Mouse (Mus musculus): ENCODE measurements at regions not wholly inside any gene's neighbourhood (a gene's known extent, or its start where the extent isn't known, plus 50 kb on each side); places are given as distances from the start of the nearest gene placed in this dataset.

GRCm38 (mm10) chr12:99118381-99119115, 198.2 kb downstream of the Ttc8 start:
- no peak for TF ChIP-seq ZC3H11A (IDR thresholded peaks at IDR 0.05; ENCODE audit: borderline replicate concordance, low read depth, low read length)
- no peak for TF ChIP-seq ZNF384 (IDR thresholded peaks at IDR 0.05; ENCODE audit: low read depth, low read length)
- TF ChIP-seq CHD2 (IDR thresholded peaks at IDR 0.05; ENCODE audit: low read depth, low read length), result no peak
- no peak for TF ChIP-seq MAFK (IDR thresholded peaks at IDR 0.05; ENCODE audit: insufficient read depth, low read depth, low read length)
- TF ChIP-seq HCFC1 (IDR thresholded peaks at IDR 0.05; ENCODE audit: borderline replicate concordance, insufficient read depth, low read length), result no peak

GRCm38 (mm10) chr12:99119966-99120365, 199.6 kb downstream of the Ttc8 start:
- no peak for DNase-seq (ENCODE audit: low read depth, low spot score)
- in situ Hi-C loops (cut with MboI; ENCODE audit: low sequenced_read_pairs in 2 of 2, unreplicated experiment in 2 of 2), result loop anchor here in 1 of 2 experiments (5.0 kb wide), 1 partner anchor 37 kb away; no protein-coding TSS in a partner anchor
- no peak overlapping the region for H3K4me3 ChIP-seq (ENCODE audit: insufficient read depth in 1 of 2, low read depth in 1 of 2, low read length in 2 of 2, poor library complexity in 1 of 2, severe bottlenecking in 1 of 2)
- no peak for TF ChIP-seq CHD2 (IDR thresholded peaks at IDR 0.05; ENCODE audit: low read depth, low read length)
- no peak for TF ChIP-seq HCFC1 (IDR thresholded peaks at IDR 0.05; ENCODE audit: borderline replicate concordance, insufficient read depth, low read length)
- TF ChIP-seq ZC3H11A (IDR thresholded peaks at IDR 0.05; ENCODE audit: borderline replicate concordance, low read depth, low read length), result no peak
- no peak for TF ChIP-seq ZNF384 (IDR thresholded peaks at IDR 0.05; ENCODE audit: low read depth, low read length)
- no peak for TF ChIP-seq MAFK (IDR thresholded peaks at IDR 0.05; ENCODE audit: insufficient read depth, low read depth, low read length)
- no peak overlapping the region for H3K9ac ChIP-seq (ENCODE audit: insufficient read depth, low read depth, low read length, poor library complexity, severe bottlenecking)
- no peaks in the 10 kb centered on the region for H3K9me3 ChIP-seq (ENCODE audit: control insufficient read depth, insufficient read depth, low read depth, low read length)
- H3K27ac ChIP-seq (ENCODE audit: insufficient read depth, low read depth, low read length, poor library complexity, severe bottlenecking), result no peak overlapping the region
- no peaks in the 10 kb centered on the region for H3K4me1 ChIP-seq (ENCODE audit: control insufficient read depth in 2 of 2, insufficient read depth in 2 of 2, low read length in 2 of 2, poor library complexity in 1 of 2)
- H3K36me3 ChIP-seq (ENCODE audit: control insufficient read depth, insufficient read depth, low read length, poor library complexity, severe bottlenecking), result no peaks in the 10 kb centered on the region

More at GRCm38 (mm10) chr12:99118381-99119115, 198.2 kb downstream of the Ttc8 start:
- H3K4me1 ChIP-seq (ENCODE audit: control insufficient read depth in 2 of 2, insufficient read depth in 2 of 2, low read length in 2 of 2, poor library complexity in 1 of 2), result no peaks in the 10 kb centered on the region
- H3K9ac ChIP-seq (ENCODE audit: insufficient read depth, low read depth, low read length, poor library complexity, severe bottlenecking), result no peak overlapping the region
- in situ Hi-C loops (cut with MboI; ENCODE audit: low sequenced_read_pairs in 2 of 2, unreplicated experiment in 2 of 2), result no loop called here
- no peaks in the 10 kb centered on the region for H3K9me3 ChIP-seq (ENCODE audit: control insufficient read depth, insufficient read depth, low read depth, low read length)
- no peak for DNase-seq (ENCODE audit: low read depth, low spot score)
- no peak overlapping the region for H3K4me3 ChIP-seq (ENCODE audit: insufficient read depth in 1 of 2, low read depth in 1 of 2, low read length in 2 of 2, poor library complexity in 1 of 2, severe bottlenecking in 1 of 2)
- H3K27ac ChIP-seq (ENCODE audit: insufficient read depth, low read depth, low read length, poor library complexity, severe bottlenecking), result no peak overlapping the region
- H3K36me3 ChIP-seq (ENCODE audit: control insufficient read depth, insufficient read depth, low read length, poor library complexity, severe bottlenecking), result no peaks in the 10 kb centered on the region

GRCm38 (mm10) chr12:99123611-99124495, 203.5 kb downstream of the Ttc8 start:
- no peak for TF ChIP-seq HCFC1 (IDR thresholded peaks at IDR 0.05; ENCODE audit: borderline replicate concordance, insufficient read depth, low read length)
- DNase-seq (ENCODE audit: low read depth, low spot score), result no peak
- Histone ChIP-seq H3K36me3 (ENCODE audit: control insufficient read depth, insufficient read depth, low read length, poor library complexity, severe bottlenecking) (no peaks in the 10 kb centered on the region), H3K27ac (ENCODE audit: insufficient read depth, low read depth, low read length, poor library complexity, severe bottlenecking) (no peak overlapping the region), H3K4me3 (ENCODE audit: insufficient read depth in 1 of 2, low read depth in 1 of 2, low read length in 2 of 2, poor library complexity in 1 of 2, severe bottlenecking in 1 of 2) (no peak overlapping the region), H3K9ac (ENCODE audit: insufficient read depth, low read depth, low read length, poor library complexity, severe bottlenecking) (no peak overlapping the region), H3K9me3 (ENCODE audit: control insufficient read depth, insufficient read depth, low read depth, low read length) (no peaks in the 10 kb centered on the region), H3K4me1 (ENCODE audit: control insufficient read depth in 2 of 2, insufficient read depth in 2 of 2, low read length in 2 of 2, poor library complexity in 1 of 2) (no peaks in the 10 kb centered on the region)
- in situ Hi-C loops (cut with MboI; ENCODE audit: low sequenced_read_pairs in 2 of 2, unreplicated experiment in 2 of 2), result loop anchor here in 1 of 2 experiments (5.0 kb wide), 1 partner anchor 33 kb away; no protein-coding TSS in a partner anchor

GRCm38 (mm10) chr12:99126129-99126528, 205.8 kb downstream of the Ttc8 start:
- Histone ChIP-seq H3K36me3 (ENCODE audit: control insufficient read depth, insufficient read depth, low read length, poor library complexity, severe bottlenecking) (no peaks in the 10 kb centered on the region), H3K9me3 (ENCODE audit: control insufficient read depth, insufficient read depth, low read depth, low read length) (no peaks in the 10 kb centered on the region), H3K4me3 (ENCODE audit: insufficient read depth in 1 of 2, low read depth in 1 of 2, low read length in 2 of 2, poor library complexity in 1 of 2, severe bottlenecking in 1 of 2) (no peak overlapping the region), H3K27ac (ENCODE audit: insufficient read depth, low read depth, low read length, poor library complexity, severe bottlenecking) (no peak overlapping the region), H3K9ac (ENCODE audit: insufficient read depth, low read depth, low read length, poor library complexity, severe bottlenecking) (no peak overlapping the region), H3K4me1 (ENCODE audit: control insufficient read depth in 2 of 2, insufficient read depth in 2 of 2, low read length in 2 of 2, poor library complexity in 1 of 2) (no peaks in the 10 kb centered on the region)
- no peak for DNase-seq (ENCODE audit: low read depth, low spot score)
- in situ Hi-C loops (cut with MboI; ENCODE audit: low sequenced_read_pairs in 2 of 2, unreplicated experiment in 2 of 2), result no loop called here
- no peak for TF ChIP-seq MAFK (IDR thresholded peaks at IDR 0.05; ENCODE audit: insufficient read depth, low read depth, low read length)
- no peak for TF ChIP-seq CHD2 (IDR thresholded peaks at IDR 0.05; ENCODE audit: low read depth, low read length)
- TF ChIP-seq HCFC1 (IDR thresholded peaks at IDR 0.05; ENCODE audit: borderline replicate concordance, insufficient read depth, low read length), result no peak
- TF ChIP-seq ZC3H11A (IDR thresholded peaks at IDR 0.05; ENCODE audit: borderline replicate concordance, low read depth, low read length), result no peak
- TF ChIP-seq ZNF384 (IDR thresholded peaks at IDR 0.05; ENCODE audit: low read depth, low read length), result no peak
